Mouse (Mus musculus) right cerebral cortex, adult 18-20 months (tissue): Measurements from ENCODE around the gene Scn8a.

Source experiments
- DNase-seq: peaks from one replicate; pipeline ENCODE4 v3.0.0; 2022; ENCODE audit warnings: mixed read lengths

Gene Scn8a

DNA sequence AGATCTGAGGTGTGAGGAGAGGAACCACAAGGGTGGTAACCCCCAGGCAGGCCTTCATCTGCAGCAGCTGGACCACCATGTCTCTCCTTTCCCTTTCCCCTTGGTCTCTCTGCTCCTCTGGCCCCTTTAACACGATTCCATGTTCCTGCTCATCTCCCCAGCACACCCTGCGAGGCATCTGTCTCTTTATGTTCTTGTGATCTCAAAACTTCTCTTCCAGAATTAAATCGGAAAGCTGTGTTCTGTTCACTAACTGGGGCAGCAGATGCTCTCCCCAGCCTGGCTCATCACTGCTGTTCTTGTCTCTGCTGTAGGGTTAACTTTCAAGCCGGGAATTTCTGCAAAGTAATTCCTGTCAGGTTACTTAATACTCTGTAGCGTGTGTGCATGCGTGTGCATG lies 91.3 kb downstream of the Scn8a start:
- DNase-seq: peak; percentile 76

GRCm38 (mm10) chr15:100961561-100961960 lies 91.9 kb downstream of the Scn8a start:
- no peak for DNase-seq

DNA sequence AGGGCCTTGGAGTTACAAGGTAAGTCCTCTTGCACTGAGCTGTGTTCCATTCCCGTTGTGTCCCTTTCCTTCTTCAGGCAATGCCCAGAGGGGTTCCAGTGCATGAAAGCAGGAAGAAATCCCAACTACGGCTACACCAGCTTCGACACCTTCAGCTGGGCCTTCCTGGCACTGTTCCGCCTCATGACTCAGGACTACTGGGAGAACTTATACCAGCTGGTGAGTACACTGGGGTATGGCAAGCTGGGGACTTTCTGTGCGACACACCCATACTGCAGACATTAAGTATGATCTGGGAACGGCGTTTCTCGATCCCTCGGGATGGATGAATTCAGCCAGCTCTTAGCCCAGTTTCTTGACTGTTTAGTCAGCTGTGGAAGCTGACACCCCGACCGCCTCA lies 101.8 kb downstream of the Scn8a start:
- DNase-seq: peak; percentile 85

GRCm38 (mm10) chr15:100972795-100973194 lies 103.1 kb downstream of the Scn8a start:
- DNase-seq: no peak

DNA sequence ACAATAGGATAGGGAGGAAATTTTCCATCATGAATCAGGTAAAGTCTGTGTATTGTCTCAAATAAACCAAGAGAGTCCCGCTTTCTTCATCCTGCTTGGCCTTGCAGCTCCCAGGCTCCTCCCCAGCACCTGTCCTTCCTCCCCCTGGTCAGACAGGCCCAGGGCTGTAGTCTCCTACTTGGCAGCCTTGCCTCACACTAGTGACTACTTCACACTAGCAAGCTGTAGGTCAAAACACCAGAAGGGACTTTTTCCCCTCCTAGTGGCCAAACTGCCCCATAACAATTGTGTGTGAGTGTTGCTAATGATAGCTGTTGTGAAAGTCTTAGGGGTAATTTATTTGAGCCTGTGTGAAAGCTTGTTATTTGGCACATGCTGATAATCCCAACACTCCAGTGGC lies 105.0 kb downstream of the Scn8a start:
- no peak for DNase-seq

DNA sequence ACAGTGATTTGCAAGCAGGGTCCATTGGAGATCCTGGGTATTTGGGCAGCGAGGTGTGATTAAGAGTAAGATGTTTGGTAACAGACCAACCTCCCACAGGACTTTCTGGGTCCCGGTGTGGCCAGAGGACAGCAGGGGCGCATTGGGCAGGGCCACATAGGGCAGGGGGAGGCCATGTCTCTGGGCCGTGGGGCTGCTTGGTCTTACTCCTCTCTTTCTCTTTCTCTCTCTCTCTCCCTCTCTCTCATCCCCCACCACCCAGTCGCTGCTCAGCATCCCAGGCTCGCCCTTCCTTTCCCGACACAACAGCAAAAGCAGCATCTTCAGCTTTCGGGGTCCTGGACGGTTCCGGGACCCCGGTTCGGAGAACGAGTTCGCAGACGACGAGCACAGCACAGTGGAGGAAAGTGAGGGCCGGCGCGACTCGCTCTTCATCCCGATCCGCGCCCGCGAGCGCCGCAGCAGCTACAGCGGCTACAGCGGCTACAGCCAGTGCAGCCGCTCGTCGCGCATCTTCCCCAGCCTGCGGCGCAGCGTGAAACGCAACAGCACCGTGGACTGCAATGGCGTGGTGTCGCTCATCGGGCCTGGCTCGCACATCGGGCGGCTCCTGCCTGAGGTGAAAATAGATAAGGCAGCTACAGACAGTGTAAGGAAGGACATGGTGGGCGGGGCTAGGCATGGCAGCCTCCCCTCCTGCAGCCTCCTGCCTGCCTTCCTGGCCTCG lies 113.9 kb downstream of the Scn8a start:
- peak; percentile 61 for DNase-seq

DNA sequence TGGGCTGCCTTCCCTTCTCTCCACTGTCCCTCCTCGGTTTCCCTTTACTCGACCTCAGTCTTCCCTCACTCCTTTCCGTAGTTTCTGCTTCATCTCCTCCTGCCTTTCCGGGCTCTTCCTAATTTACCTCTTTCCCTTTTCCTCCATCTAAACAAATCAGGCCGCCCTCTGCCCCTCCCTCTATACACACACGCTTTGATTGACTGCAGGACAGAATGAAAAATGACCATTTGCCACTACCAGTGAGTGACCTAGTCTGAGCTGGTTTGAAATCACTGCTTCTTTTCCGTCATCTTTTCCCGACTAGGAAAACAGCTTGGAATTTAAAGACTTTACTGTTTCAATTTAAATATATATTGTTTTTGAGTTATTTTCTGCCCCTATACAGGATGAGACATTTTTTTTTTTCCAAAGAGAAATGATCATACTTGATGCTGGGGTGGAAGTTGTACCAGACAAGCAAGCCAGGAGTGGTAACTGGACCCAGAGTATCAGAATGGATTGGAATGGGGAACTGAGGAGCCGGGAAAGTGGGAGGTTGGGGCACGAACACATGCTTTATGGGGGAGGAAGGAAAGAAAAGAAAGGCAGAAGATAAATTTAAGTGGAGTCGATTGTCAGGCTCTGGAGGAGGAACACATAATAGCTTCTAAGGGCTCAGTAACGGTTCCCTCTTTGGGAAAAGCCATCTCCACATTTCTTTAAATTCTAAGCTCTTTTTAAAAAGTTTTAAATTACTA lies 114.7 kb downstream of the Scn8a start:
- DNase-seq: no peak

- DNase-seq: no peak
These were observed 116.8 kb downstream of the Scn8a start for GRCm38 (mm10) chr15:100986479-100986878.

GRCm38 (mm10) chr15:100987031-100987430 lies 117.4 kb downstream of the Scn8a start:
- DNase-seq: no peak

DNA sequence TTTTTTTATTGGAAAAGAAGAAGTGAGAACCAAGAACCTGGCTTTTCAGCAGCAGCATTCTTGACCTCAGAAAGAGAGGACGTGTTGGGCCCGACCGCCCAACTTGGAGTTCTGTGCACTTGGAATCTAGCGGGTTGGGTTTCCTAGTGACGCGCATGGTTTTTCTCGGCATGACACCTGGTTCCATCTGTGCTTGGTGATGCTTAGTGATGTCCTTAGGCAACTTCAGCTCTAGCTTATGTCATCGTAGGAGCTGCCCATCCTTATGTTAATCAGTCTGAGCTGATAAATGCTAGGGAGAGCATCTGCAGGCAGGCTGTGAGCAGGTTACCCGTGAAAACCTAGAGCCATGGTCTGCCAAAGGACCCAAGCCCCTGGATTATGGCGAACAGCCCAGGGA lies 120.6 kb downstream of the Scn8a start:
- no peak for DNase-seq

DNA sequence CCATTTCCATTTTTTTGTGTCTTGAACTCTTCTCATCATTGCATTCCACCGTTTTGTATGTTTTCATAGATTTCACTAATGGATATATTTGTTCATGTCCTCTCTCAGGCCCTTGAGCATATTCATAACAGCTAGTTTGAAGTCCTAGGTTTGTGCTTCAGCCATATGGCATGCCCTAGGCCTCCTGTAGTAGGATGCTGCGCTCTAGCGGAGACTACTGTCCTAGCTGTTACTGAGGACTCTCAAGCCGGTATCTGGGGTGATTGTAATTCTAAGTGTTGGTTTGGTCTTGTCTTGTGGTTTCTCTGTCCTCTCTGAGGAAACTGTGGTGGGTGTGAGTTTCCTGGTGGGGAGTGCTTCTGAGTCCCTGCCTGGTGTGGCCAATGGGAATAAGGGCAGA lies 127.4 kb downstream of the Scn8a start:
- DNase-seq: peak; percentile 43

DNA sequence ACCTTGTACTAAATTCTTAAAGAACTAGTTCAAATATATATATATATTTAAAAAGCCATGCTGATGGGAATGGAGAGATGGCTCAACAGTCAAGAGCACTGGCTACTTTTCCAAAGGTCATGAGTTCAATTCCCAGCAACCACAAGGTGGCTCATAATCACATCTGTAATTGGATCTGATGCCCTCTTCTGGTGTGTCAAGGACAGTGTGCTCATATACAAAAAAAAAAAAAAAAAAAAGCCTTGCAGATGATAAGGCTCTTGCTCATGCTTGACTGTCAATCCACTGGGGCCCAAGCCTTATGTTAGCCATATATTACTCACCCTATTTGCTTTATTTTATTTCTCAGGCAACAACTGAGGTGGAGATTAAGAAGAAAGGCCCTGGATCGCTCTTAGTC lies 132.0 kb downstream of the Scn8a start:
- no peak for DNase-seq

GRCm38 (mm10) chr15:101002466-101002865 lies 132.8 kb downstream of the Scn8a start:
- no peak for DNase-seq

- DNase-seq: no peak
These were observed 134.9 kb downstream of the Scn8a start for GRCm38 (mm10) chr15:101004538-101004937.

GRCm38 (mm10) chr15:101005717-101006116 lies 136.1 kb downstream of the Scn8a start:
- DNase-seq: peak; percentile 87

- DNase-seq: no peak
These were observed 136.8 kb downstream of the Scn8a start for GRCm38 (mm10) chr15:101006251-101007040.

- DNase-seq: peak; percentile 69
These were observed 137.6 kb downstream of the Scn8a start for GRCm38 (mm10) chr15:101007236-101007635.

- DNase-seq: peak; percentile 45
These were observed 138.8 kb downstream of the Scn8a start for GRCm38 (mm10) chr15:101008386-101009010.

- DNase-seq: no peak
These were observed 141.7 kb downstream of the Scn8a start for GRCm38 (mm10) chr15:101011352-101011751.

DNA sequence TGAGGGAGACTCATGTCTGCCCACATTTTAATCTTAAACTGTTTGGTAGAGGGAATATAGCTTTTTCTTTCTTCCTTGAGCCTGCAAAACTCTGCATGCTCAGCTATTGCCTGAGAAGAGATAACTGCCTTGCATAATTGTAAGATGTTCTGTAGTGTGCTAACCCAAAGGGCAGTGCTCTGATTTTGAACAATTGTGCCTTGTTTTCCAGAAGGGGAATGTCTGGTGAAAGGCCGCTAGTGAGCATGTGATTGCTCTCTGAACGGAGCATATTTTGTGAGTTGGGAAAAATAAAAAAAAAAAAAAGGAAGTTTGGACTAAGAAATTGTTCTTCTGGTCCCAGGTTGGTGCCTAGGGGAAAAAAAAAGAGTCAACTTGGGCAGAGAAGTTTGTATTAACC lies 159.3 kb downstream of the Scn8a start:
- no peak for DNase-seq

DNA sequence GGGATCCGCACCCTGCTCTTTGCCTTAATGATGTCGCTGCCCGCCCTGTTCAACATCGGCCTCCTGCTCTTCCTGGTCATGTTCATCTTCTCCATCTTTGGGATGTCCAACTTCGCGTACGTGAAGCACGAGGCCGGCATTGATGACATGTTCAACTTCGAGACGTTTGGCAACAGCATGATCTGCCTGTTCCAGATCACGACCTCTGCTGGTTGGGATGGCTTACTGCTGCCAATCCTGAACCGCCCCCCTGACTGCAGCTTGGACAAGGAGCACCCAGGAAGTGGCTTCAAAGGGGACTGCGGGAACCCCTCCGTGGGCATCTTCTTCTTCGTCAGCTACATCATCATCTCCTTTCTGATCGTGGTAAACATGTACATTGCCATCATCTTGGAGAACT lies 170.0 kb downstream of the Scn8a start:
- no peak for DNase-seq

GRCm38 (mm10) chr15:101041966-101042365 lies 172.3 kb downstream of the Scn8a start:
- no peak for DNase-seq

- DNase-seq: peak; percentile 68
These were observed 173.0 kb downstream of the Scn8a start for GRCm38 (mm10) chr15:101042613-101043012.
